Mouse (Mus musculus): ENCODE results near the gene Zfp638.
"Not testable (repeated sequence)": the region's sequence is repeated elsewhere in the genome, so short reads cannot be mapped to it uniquely, and the experiment has no call there.

Gene Zfp638

GRCm38 (mm10) chr6:83866954-83867597 lies at the start of gene Zfp638:
Gene Zfp638, plus strand, starts transcription at chr6:83867109.
- peak; percentile 86 to 94 for DNase-seq (ENCODE audit: low spot score in 2 of 2)

GRCm38 (mm10) chr6:83818996-83819395 lies 47.9 kb upstream of the Zfp638 start:
- DNase-seq (ENCODE audit: low spot score in 2 of 2): no peak

- DNase-seq (ENCODE audit: low spot score in 2 of 2): no peak
Observed at GRCm38 (mm10) chr6:83820727-83821515, 46.0 kb upstream of the Zfp638 start.

DNA sequence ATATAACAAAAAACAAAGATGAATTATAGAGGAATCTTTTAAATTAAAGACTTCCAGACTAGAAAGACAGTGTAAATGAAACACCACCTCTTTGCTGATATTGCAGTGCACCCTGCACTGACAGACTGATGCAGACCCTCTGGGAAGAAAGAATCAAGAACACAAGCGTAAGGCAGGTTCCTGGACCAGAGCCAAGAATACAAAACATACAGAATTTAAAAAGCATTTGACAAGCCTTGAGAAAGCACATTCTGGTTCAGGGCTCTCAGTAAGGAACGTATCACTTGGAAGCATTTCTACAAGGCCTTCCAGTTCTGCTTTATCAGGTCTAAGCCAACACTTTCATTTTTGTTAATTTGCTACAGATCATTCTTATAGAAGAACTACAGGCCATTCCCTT lies 45.1 kb upstream of the Zfp638 start:
- no peak for DNase-seq (ENCODE audit: low spot score in 2 of 2)

GRCm38 (mm10) chr6:83830941-83831605 lies 35.8 kb upstream of the Zfp638 start:
- no peak for DNase-seq (ENCODE audit: low spot score in 2 of 2)

DNA sequence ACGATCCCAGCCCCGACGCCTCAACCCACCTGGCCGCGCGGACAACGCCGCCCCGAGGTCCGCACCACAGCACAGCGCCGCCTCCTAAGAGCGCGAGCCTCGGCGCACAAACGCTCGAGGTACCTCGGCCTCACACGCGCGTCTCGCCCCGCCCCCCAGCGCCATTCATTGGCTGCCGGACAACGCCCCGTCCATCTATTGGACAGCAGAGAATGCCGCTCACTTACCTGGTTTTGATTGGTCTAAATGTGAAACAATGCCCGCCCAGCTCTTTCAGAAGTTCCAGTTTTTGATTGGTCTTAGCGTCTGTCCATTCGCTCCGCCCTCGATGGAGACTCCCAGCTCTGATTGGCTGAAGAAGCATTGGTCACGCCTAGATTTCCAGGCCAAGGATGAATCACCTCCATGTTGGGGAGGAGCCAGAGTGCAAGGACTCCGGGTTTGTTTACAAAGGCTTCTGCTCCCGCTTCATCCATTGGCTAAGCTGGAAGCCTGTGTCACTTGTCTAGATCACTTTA lies 35.2 kb upstream of the Zfp638 start, which contains the start of gene Paip2b:
Gene Paip2b (minus strand): TSS at position 136 of the 518 bp plus-strand sequence.
- DNase-seq (ENCODE audit: low spot score in 2 of 2): peak; percentile 96 to 98

GRCm38 (mm10) chr6:83832393-83832792 lies 34.5 kb upstream of the Zfp638 start:
- not testable (repeated sequence) for DNase-seq (ENCODE audit: low spot score in 2 of 2)

- no peak for DNase-seq (ENCODE audit: low spot score in 2 of 2)
Observed at GRCm38 (mm10) chr6:83836826-83837225, 30.1 kb upstream of the Zfp638 start.

DNA sequence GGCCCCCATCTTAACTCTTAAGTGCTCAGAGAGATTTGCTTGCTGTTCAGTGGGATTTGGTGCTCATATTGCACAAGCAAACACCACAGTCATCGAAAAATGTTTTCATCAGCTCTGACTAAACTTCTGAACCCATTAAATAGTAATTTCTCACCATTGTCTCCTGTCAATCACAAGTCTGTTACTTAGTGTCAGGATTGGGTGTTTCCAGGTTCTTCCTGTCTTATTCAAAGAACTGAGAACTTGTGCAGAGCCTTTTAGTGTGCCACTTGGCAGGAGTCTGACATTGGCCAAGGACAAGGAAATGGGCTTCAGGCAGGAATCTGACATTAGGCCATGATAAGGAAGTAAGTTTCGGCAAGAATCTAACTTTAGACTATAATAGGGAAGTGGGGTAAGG lies 28.9 kb upstream of the Zfp638 start:
- DNase-seq (ENCODE audit: low spot score in 2 of 2): no peak

GRCm38 (mm10) chr6:83840086-83840485 lies 26.8 kb upstream of the Zfp638 start:
- no peak for DNase-seq (ENCODE audit: low spot score in 2 of 2)

GRCm38 (mm10) chr6:83844913-83845312 lies 22.0 kb upstream of the Zfp638 start:
- no peak for DNase-seq (ENCODE audit: low spot score in 2 of 2)

DNA sequence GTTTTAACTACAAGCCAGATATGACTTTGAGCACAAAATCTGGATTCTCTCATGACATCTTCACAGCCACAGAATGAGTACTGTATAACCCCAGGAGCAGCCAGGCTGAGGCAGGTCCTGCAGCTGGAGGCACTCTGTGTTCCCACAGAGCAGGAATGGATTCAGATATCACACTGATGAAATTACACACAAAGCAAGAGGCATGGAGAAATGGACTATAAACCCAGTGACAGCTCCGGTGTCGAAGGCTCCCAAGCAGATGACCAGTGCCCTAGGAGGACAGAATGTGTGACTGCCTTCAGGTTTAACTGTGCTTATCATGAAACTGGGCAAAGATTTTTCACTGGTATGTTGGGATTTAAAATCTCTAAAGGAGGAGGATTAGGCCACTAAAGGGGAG lies 20.8 kb upstream of the Zfp638 start:
- no peak for DNase-seq (ENCODE audit: low spot score in 2 of 2)

DNA sequence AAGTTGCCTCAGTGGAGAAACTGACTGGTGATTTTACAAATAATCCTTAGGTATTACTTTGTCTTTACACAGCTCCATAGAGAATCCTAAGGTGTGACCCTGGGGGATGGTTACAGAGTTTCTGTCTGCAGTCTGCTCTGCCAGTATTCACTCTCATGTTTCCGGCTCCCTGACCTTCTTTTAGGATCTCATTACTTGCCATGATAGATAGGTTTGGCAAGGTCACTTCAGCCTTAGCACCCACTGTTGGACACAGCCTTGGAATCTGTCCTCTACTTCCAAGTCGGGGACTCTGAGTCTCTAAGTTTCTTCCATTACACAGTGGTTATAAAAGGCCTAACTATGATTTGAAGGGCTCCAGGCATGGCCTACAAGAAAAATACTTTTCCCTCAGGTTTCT lies 17.5 kb upstream of the Zfp638 start:
- DNase-seq (ENCODE audit: low spot score in 2 of 2): no peak

DNA sequence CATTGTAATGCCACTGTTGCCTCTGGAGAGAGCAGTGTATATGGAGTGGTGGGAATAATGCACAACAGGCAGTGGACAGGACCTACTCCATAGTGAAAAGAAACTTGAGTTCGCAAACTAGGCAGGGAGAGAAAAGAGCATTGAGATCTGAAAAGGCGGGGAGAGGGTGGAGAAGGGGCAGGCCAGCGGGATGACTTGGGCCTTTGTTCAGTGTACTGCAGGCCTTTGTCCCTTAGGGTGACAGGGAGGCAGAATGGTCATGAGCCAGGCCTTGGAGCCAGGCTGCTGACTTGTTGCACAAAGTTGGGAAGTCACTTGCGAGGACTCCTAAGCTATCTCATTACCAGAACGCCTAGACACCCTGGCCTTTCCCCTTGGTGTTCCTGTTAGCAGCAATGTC lies 9.4 kb upstream of the Zfp638 start:
- DNase-seq (ENCODE audit: low spot score in 2 of 2): no peak

GRCm38 (mm10) chr6:83860033-83860432 lies 6.9 kb upstream of the Zfp638 start:
- DNase-seq (ENCODE audit: low spot score in 2 of 2): no peak

- no peak for DNase-seq (ENCODE audit: low spot score in 2 of 2)
Observed at GRCm38 (mm10) chr6:83863538-83863937, 3.4 kb upstream of the Zfp638 start.

DNA sequence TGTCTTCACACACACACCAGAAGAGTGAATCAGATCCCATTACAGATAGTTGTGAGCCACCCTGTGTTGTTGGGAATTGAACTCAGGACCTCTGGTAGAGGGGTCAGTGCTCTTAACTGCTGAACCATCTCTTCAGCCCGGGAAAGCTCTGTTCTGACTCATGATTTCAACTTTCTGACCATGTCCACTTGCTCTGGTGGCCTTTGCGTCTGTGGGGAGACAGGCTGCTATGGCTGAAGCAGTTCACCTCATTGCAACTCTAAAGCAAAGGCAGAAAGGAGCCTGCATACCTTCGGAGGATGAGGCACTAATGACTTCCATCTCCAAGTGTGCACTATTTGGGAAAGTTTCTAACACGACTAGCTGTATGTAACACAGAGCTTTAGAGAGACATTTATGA lies 486 bp upstream of the Zfp638 start:
- DNase-seq (ENCODE audit: low spot score in 2 of 2): no peak

- peak; percentile 38 to 62 for DNase-seq (ENCODE audit: low spot score in 2 of 2)
Observed at GRCm38 (mm10) chr6:83867598-83868585, 983 bp downstream of the Zfp638 start.

DNA sequence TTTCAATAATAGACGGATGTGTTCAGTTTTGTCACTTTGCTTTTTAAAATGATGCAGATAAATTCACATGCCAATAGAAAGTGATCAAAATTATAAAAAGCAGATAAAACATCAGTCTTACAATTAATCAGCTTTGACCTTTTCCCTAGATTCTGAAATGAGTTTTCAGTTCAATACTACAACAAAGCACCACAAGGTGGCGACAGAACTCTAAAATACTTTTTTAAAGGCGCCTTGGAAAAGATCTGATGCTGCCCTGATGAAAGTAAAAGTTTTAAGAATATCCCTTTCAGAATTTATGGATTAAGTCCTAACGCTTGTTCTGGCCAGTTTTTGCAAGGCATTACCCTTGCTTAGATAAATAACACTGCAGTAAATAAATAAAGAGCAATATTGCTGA lies 12.9 kb downstream of the Zfp638 start:
- DNase-seq (ENCODE audit: low spot score in 2 of 2): no peak

DNA sequence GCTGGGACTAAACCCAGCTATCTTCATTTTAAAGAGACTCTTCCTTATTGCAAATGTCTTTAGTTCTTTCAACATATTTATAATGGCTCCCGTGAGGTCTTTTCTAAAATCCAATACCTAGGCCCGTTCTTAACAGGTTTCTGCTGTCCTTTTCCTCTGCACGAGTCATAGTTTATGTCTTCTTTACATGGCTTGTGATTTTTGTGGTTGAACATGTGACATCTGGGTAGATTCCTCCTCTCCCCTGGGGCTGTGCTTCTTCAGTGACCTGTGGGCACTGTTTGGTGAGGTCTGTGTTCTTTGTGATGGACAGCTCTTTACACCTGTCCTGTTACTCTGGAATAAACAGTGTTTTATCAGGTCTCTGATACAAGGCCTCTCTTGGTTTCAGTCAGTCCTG lies 19.9 kb downstream of the Zfp638 start:
- no peak for DNase-seq (ENCODE audit: low spot score in 2 of 2)

DNA sequence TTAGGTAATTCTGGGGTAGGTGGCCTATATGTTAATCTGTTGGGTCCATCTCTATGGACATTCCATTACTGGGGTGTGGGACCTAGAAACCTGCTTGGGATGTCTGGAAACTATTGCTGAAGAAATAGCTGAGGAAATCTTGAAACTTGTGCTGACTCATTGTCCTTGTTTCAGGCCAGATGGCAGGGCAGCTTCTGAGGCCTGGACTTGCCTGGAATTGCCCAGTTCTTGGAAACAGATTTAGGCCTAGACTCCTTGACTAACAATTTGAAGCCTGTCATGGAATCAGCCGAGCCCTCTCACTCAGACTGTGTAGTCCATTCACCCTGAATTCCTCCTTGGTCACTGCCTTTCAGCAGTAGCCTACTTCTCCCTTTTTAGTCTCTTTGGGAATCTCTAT lies 21.9 kb downstream of the Zfp638 start:
- no peak for DNase-seq (ENCODE audit: low spot score in 2 of 2)
